Comparison of ENCODE assay signal across 8 mouse cellular contexts in genomic region chr2:102743918-102744696, GRCm38 (mm10).
A peak's percentile ranks its signal among the peaks of the same experiment; 100 is the strongest.
DNase-seq lines count a peak whose midpoint lies in the region; ATAC-seq and TF ChIP-seq lines count a peak whose summit lies in the region.

No protein-coding gene starts in this region.

- 57% methylated on average over 10 of the region's 10 CpGs for WGBS in midbrain, embryonic 12.5 days

- peak overlapping the region; percentile 21; the same call in 1 of the 2 replicates for H3K27ac ChIP-seq in layer of hippocampus, adult 2 months
- peak overlapping the region; percentile 75 for H3K27ac ChIP-seq in midbrain, embryonic 12.5 days (replicated peaks)

- H3K27me3 ChIP-seq in midbrain, embryonic 12.5 days = no peaks in the 10 kb centered on the region

- no peak overlapping the region for H3K4me3 ChIP-seq in layer of hippocampus, adult 2 months
- no peak overlapping the region for H3K4me3 ChIP-seq in midbrain, embryonic 12.5 days

- no peak overlapping the region for H3K9ac ChIP-seq in midbrain, embryonic 12.5 days (replicated peaks)

- peaks cover 4% of the 10 kb centered on the region; the same call in 1 of the 2 replicates for H3K36me3 ChIP-seq in midbrain, embryonic 12.5 days

- H3K4me1 ChIP-seq in midbrain, embryonic 12.5 days = peaks cover 17% of the 10 kb centered on the region

- H3K4me2 ChIP-seq in midbrain, embryonic 12.5 days (replicated peaks) = no peak overlapping the region

- no peaks in the 10 kb centered on the region for H3K9me3 ChIP-seq in midbrain, embryonic 12.5 days

- ATAC-seq in granulocyte monocyte progenitor cell, adult 5-6 weeks (replicated peaks; ENCODE audit: poor library complexity, severe bottlenecking) = peak; percentile 60
- no peak for ATAC-seq in midbrain, embryonic 12.5 days (ENCODE audit: low FRiP score, low read depth)

- peak; percentile 81 for TF ChIP-seq CTCF in layer of hippocampus, adult 2 months (conservative IDR thresholded peaks at IDR 0.05)

- DNase-seq in cerebellum, postnatal 10 days = peak; percentile 68 to 80
- no peak for DNase-seq in cerebellum, adult 8-10 months
- DNase-seq in 416B (ENCODE audit: low read depth) = peak; percentile 65
- peak; percentile 73 for DNase-seq in adrenal gland, postnatal 10 days
- DNase-seq in layer of hippocampus, adult 2 months (ENCODE audit: low spot score in 2 of 2) = peak; percentile 61 to 65
- DNase-seq in spleen, postnatal 10 days (ENCODE audit: low spot score in 2 of 2) = peak; percentile 32 to 68
